Mouse (Mus musculus): ENCODE measurements at regions not wholly inside any gene's neighbourhood (a gene's known extent, or its start where the extent isn't known, plus 50 kb on each side); places are given as distances from the start of the nearest gene placed in this dataset.

- no peak overlapping the region for H3K27ac ChIP-seq
- intact Hi-C loops (cut with DNase I) = no loop called here
- DNase-seq (ENCODE audit: extremely low spot score in 1 of 2, low spot score in 2 of 2) = no peak
- no peak for TF ChIP-seq CTCF (IDR thresholded peaks at IDR 0.05)
- no peak overlapping the region for H3K4me3 ChIP-seq
Measured at GRCm38 (mm10) chr17:7620166-7620565, 206.9 kb downstream of the Fndc1 start.

GRCm38 (mm10) chr17:7619641-7620040, 207.5 kb downstream of the Fndc1 start:
- DNase-seq (ENCODE audit: extremely low spot score in 1 of 2, low spot score in 2 of 2) = no peak
- Histone ChIP-seq H3K4me3 (no peak overlapping the region), H3K27ac (no peak overlapping the region)
- no peak for TF ChIP-seq CTCF (IDR thresholded peaks at IDR 0.05)
- intact Hi-C loops (cut with DNase I) = no loop called here

- Histone ChIP-seq H3K27ac (no peak overlapping the region), H3K4me3 (no peak overlapping the region)
- intact Hi-C loops (cut with DNase I) = no loop called here
- TF ChIP-seq CTCF (IDR thresholded peaks at IDR 0.05) = no peak
- no peak for DNase-seq (ENCODE audit: extremely low spot score in 1 of 2, low spot score in 2 of 2)
Measured at GRCm38 (mm10) chr17:7608046-7608445, 219.1 kb downstream of the Fndc1 start.

- intact Hi-C loops (cut with DNase I) = no loop called here
- Histone ChIP-seq H3K4me3 (no peak overlapping the region), H3K27ac (no peak overlapping the region)
- DNase-seq (ENCODE audit: extremely low spot score in 1 of 2, low spot score in 2 of 2) = no peak
- no peak for TF ChIP-seq CTCF (IDR thresholded peaks at IDR 0.05)
Measured at GRCm38 (mm10) chr17:7607431-7607830, 219.7 kb downstream of the Fndc1 start.

- no peak for DNase-seq (ENCODE audit: extremely low spot score in 1 of 2, low spot score in 2 of 2)
- intact Hi-C loops (cut with DNase I) = no loop called here
- H3K27ac ChIP-seq = no peak overlapping the region
- TF ChIP-seq CTCF (IDR thresholded peaks at IDR 0.05) = no peak
- no peak overlapping the region for H3K4me3 ChIP-seq
Measured at GRCm38 (mm10) chr17:7604813-7605504, 219.7 kb upstream of the Unc93a2 start.

GRCm38 (mm10) chr17:7604096-7604495, 218.8 kb upstream of the Unc93a2 start:
- DNase-seq (ENCODE audit: extremely low spot score in 1 of 2, low spot score in 2 of 2) = no peak
- intact Hi-C loops (cut with DNase I) = no loop called here
- TF ChIP-seq CTCF (IDR thresholded peaks at IDR 0.05) = no peak
- Histone ChIP-seq H3K4me3 (no peak overlapping the region), H3K27ac (no peak overlapping the region)

- no peak for DNase-seq (ENCODE audit: extremely low spot score in 1 of 2, low spot score in 2 of 2)
- H3K27ac ChIP-seq = no peak overlapping the region
- no peak overlapping the region for H3K4me3 ChIP-seq
- intact Hi-C loops (cut with DNase I) = no loop called here
- no peak for TF ChIP-seq CTCF (IDR thresholded peaks at IDR 0.05)
Measured at GRCm38 (mm10) chr17:7600555-7600954, 215.3 kb upstream of the Unc93a2 start.

GRCm38 (mm10) chr17:7597481-7597880, 212.2 kb upstream of the Unc93a2 start:
- no peak overlapping the region for H3K27ac ChIP-seq
- intact Hi-C loops (cut with DNase I) = loop anchor here (5.0 kb wide), 1 partner anchor 235 kb away; no protein-coding TSS in a partner anchor

GRCm38 (mm10) chr17:7594801-7595200, 209.5 kb upstream of the Unc93a2 start:
- H3K27ac ChIP-seq = no peak overlapping the region
- no peak for TF ChIP-seq CTCF (IDR thresholded peaks at IDR 0.05)
- DNase-seq (ENCODE audit: extremely low spot score in 1 of 2, low spot score in 2 of 2) = no peak
- intact Hi-C loops (cut with DNase I) = loop anchor here (5.0 kb wide), 1 partner anchor 238 kb away; no protein-coding TSS in a partner anchor
- no peak overlapping the region for H3K4me3 ChIP-seq

More at GRCm38 (mm10) chr17:7597481-7597880, 212.2 kb upstream of the Unc93a2 start:
- DNase-seq (ENCODE audit: extremely low spot score in 1 of 2, low spot score in 2 of 2) = no peak
- TF ChIP-seq CTCF (IDR thresholded peaks at IDR 0.05) = peak; percentile 42
- no peak overlapping the region for H3K4me3 ChIP-seq

- TF ChIP-seq CTCF (IDR thresholded peaks at IDR 0.05) = no peak
- intact Hi-C loops (cut with DNase I) = no loop called here
- Histone ChIP-seq H3K27ac (no peak overlapping the region), H3K4me3 (no peak overlapping the region)
- no peak for DNase-seq (ENCODE audit: extremely low spot score in 1 of 2, low spot score in 2 of 2)
Measured at GRCm38 (mm10) chr17:7592491-7592890, 207.2 kb upstream of the Unc93a2 start.

- no peak for TF ChIP-seq CTCF (IDR thresholded peaks at IDR 0.05)
- DNase-seq (ENCODE audit: extremely low spot score in 1 of 2, low spot score in 2 of 2) = no peak
- intact Hi-C loops (cut with DNase I) = no loop called here
Measured at GRCm38 (mm10) chr17:7582866-7583398, 197.7 kb upstream of the Unc93a2 start.

GRCm38 (mm10) chr17:7579031-7579430, 193.8 kb upstream of the Unc93a2 start:
- TF ChIP-seq CTCF (IDR thresholded peaks at IDR 0.05) = no peak
- intact Hi-C loops (cut with DNase I) = no loop called here
- no peak for DNase-seq (ENCODE audit: extremely low spot score in 1 of 2, low spot score in 2 of 2)
- Histone ChIP-seq H3K27ac (no peak overlapping the region), H3K4me3 (no peak overlapping the region)

More at GRCm38 (mm10) chr17:7582866-7583398, 197.7 kb upstream of the Unc93a2 start:
- Histone ChIP-seq H3K4me3 (no peak overlapping the region), H3K27ac (no peak overlapping the region)

- TF ChIP-seq CTCF (IDR thresholded peaks at IDR 0.05) = no peak
- DNase-seq (ENCODE audit: extremely low spot score in 1 of 2, low spot score in 2 of 2) = no peak
- intact Hi-C loops (cut with DNase I) = no loop called here
- no peak overlapping the region for H3K4me3 ChIP-seq
- no peak overlapping the region for H3K27ac ChIP-seq
Measured at GRCm38 (mm10) chr17:7578003-7578402, 192.7 kb upstream of the Unc93a2 start.
